Mouse (Mus musculus) kidney, adult 2 months (tissue): Measurements from ENCODE around the gene Abhd15. TPM values are rescaled to one million over a fixed set of nuclear protein-coding genes. Genes with fewer than 3 reads are reported as not detected.

ENCODE experiments used
- DNase-seq: peaks from one replicate; pipeline ENCODE4 v3.0.0; 2021
- H3K27ac ChIP-seq: fragments of 200-500 bp; 2 replicates; pipeline ENCODE4 v1.5.1; 2012; ENCODE audit warnings: low read depth, low read length, control low read depth, inconsistent platforms; ENCODE audit not compliant: insufficient read depth
- H3K27me3 ChIP-seq: fragments of 200-500 bp; replicated peaks from 2 replicates; pipeline ENCODE4 v1.6.1; 2012; ENCODE audit warnings: mild to moderate bottlenecking, moderate library complexity, low read length, inconsistent platforms; ENCODE audit not compliant: control insufficient read depth, insufficient read depth
- H3K36me3 ChIP-seq: fragments of 200-500 bp; 2 replicates; pipeline ENCODE4 v1.6.1; 2012; ENCODE audit warnings: mild to moderate bottlenecking, moderate library complexity, low read length, inconsistent platforms; ENCODE audit not compliant: control insufficient read depth, insufficient read depth
- H3K4me1 ChIP-seq: fragments of 200-500 bp; 2 replicates; pipeline ENCODE4 v1.6.1; 2011; ENCODE audit warnings: low read length; ENCODE audit not compliant: control insufficient read depth, insufficient read depth
- H3K4me3 ChIP-seq: fragments of 200-500 bp; 2 replicates; pipeline ENCODE4 v1.5.1; 2011; ENCODE audit warnings: mild to moderate bottlenecking, low read depth, low read length, control low read depth; ENCODE audit not compliant: insufficient read depth
- CTCF ChIP-seq: fragments of 200-500 bp; conservative IDR thresholded peaks from 2 replicates; pipeline ENCODE4 v1.5.1; 2011; ENCODE audit warnings: low read depth, mild to moderate bottlenecking, control low read depth, low read length, moderate library complexity, mixed read lengths; ENCODE audit not compliant: insufficient read depth, insufficient read length
- POLR2A ChIP-seq: fragments of 200-500 bp; IDR thresholded peaks from one replicate; pipeline ENCODE4 v1.6.1; 2011; ENCODE audit warnings: low read depth, low read length, control low read depth
- WGBS: fragments of 180-500 bp; shearing (Covaris S2); methylation state at CpG from one replicate; pipeline ENCODE4 v1.1.7; 2018; 5-methylcytosine and 5-hydroxymethylcytosine counted together
- polyA plus RNA-seq: library from polyadenylated mRNA; depleted of rRNA; stranded (reverse); fragments of >200 nt; gene quantifications from 2 replicates; pipeline ENCODE4 v1.2.3, GENCODE M21; 2012; rRNA removed

The Abhd15 gene
- polyA plus RNA-seq = 2.7 and 3.2 TPM in 2 replicates

DNA sequence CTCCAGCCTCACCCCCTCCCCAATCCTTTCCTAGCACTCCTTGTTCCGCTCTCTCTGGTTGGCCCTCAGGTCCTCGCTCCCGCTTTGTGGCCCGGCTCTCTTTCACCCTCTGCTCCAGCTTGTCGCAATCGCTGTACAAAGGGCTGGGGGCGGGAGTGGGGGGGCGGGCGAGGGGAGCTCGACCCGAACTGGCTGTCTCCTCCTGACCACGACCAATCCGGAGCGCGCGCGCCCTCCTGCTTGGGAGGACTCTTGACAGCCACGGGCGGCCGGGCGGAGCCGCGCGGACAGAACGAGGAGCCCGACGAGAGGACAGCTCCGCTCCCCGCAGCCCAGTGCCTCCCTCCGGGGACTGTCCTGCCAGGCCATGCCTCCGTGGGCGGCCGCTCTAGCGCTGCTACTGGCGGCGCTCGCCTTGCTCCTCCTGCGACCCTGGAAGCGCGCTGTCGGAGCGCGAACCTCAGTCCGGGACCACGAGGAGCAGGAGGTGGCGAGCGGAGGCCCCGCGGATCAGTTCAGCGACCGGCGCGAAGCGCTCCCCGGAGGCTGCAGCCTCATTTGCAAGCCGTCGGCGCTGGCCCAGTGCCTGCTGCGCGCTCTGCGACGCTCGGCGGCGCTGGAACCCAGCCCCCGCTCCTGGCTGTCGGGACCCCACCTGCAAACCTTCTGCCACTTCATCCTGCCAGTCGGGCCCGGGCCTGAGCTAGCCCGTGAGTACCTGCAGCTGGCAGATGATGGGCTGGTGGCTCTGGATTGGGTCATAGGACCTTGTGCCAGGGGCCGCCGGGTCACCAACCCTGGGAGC lies at the start of gene Abhd15:
TSS of gene Abhd15 (plus strand) at position 290 of the 805 bp plus-strand sequence.
- Histone ChIP-seq H3K4me3 (peak within 1 kb of the TSS; percentile 53), H3K27me3 (no peaks in the 10 kb centered on the region), H3K36me3 (no peaks in the 10 kb centered on the region), H3K4me1 (peaks cover 10% of the 10 kb centered on the region; the same call in 1 of the 2 replicates), H3K27ac (no peak within 1 kb of the TSS)
- TF ChIP-seq POLR2A = no peak
- no peak for TF ChIP-seq CTCF
- WGBS = 1% methylated on average over 72 of the region's 72 CpGs
- DNase-seq = peak; percentile 90

- DNase-seq = no peak
- Histone ChIP-seq H3K27ac (no peak overlapping the region), H3K4me3 (no peak overlapping the region), H3K27me3 (no peaks in the 10 kb centered on the region), H3K4me1 (peaks cover 5% of the 10 kb centered on the region; the same call in 1 of the 2 replicates), H3K36me3 (no peaks in the 10 kb centered on the region)
- TF ChIP-seq CTCF = no peak
- no peak for TF ChIP-seq POLR2A
- WGBS = 57% methylated on average over 9 of the region's 9 CpGs
Measured at GRCm38 (mm10) chr11:77466544-77466943, 48.4 kb upstream of the Abhd15 start.

DNA sequence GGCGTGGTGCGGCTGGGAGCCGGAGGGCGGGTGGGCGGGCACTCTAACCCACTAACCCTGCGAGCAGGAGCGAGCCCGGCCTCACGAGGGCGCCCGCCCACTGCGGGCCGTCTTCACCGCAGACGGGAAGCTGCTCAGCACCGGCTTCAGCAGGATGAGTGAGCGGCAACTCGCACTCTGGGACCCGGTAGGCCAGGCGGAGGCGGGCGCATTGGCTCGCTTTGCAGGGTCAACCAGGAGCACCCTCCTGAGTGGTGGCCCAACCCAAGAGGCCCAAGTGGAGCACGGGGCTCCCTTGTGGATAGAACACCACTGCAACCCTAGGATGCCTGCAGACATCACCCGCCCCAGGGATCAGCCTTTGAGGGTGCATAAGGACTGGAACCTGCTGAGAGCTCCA lies 47.8 kb upstream of the Abhd15 start:
- Histone ChIP-seq H3K4me1 (peaks cover under 1% of the 10 kb centered on the region; the same call in 1 of the 2 replicates), H3K27me3 (no peaks in the 10 kb centered on the region), H3K4me3 (no peak overlapping the region), H3K27ac (no peak overlapping the region), H3K36me3 (no peaks in the 10 kb centered on the region)
- 5% methylated on average over 25 of the region's 25 CpGs for WGBS
- peak; percentile 85 for DNase-seq
- TF ChIP-seq POLR2A = no peak
- peak; percentile 61 for TF ChIP-seq CTCF

DNA sequence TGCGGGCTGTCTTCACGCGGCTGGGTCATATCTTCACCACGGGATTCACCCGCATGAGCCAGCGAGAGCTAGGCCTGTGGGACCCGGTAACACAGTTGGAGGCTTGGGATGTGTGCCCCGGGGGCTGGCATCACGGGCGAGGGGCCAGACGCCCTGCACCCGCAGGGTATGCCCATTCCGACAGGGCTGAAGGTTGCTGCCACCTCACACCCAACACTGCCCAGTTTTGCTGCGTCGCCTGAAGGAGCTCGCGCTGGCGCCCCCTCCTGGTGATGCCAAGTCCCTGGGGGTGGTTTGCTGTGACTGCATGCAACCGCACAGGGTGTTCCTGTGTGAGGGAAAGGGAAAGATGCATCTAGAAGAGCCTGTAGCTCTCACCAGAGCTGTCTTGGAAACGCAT lies 47.1 kb upstream of the Abhd15 start:
- H3K27me3 ChIP-seq = no peaks in the 10 kb centered on the region
- H3K36me3 ChIP-seq = no peaks in the 10 kb centered on the region
- DNase-seq = peak; percentile 82
- WGBS = 11% methylated on average over 20 of the region's 20 CpGs
- no peak for TF ChIP-seq POLR2A
- peak; percentile 83 for TF ChIP-seq CTCF
- no peak overlapping the region for H3K27ac ChIP-seq
- no peak overlapping the region for H3K4me3 ChIP-seq
- no peaks in the 10 kb centered on the region for H3K4me1 ChIP-seq

DNA sequence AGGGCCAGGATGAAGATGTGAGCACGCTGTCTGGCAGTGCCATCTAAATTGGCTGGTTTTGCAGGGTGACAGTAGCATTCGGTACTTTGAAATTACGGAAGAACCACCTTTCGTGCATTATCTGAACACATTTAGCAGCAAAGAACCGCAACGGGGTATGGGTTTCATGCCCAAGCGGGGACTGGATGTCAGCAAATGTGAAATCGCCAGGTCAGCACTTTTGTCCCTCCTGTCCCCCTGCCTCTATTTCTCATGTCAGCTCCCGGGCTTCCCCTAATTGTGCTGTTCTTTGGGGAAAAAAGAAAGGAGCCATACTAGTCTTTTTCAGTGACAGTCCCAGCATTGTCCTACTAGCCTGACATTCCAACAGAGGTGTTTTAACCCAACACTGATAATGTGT lies 46.5 kb upstream of the Abhd15 start:
- Histone ChIP-seq H3K36me3 (no peaks in the 10 kb centered on the region), H3K4me1 (no peaks in the 10 kb centered on the region), H3K4me3 (no peak overlapping the region), H3K27me3 (no peaks in the 10 kb centered on the region), H3K27ac (no peak overlapping the region)
- DNase-seq = no peak
- TF ChIP-seq CTCF = no peak
- no peak for TF ChIP-seq POLR2A
- 90% methylated on average over 9 of the region's 9 CpGs for WGBS

GRCm38 (mm10) chr11:77471407-77471806 lies 43.5 kb upstream of the Abhd15 start:
- Histone ChIP-seq H3K4me3 (no peak overlapping the region), H3K27me3 (no peaks in the 10 kb centered on the region), H3K4me1 (no peaks in the 10 kb centered on the region), H3K36me3 (no peaks in the 10 kb centered on the region), H3K27ac (no peak overlapping the region)
- WGBS = 85% methylated on average over 29 of the region's 29 CpGs
- TF ChIP-seq CTCF (no peak), POLR2A (no peak)
- no peak for DNase-seq

- Histone ChIP-seq H3K4me3 (no peak overlapping the region), H3K4me1 (no peaks in the 10 kb centered on the region), H3K36me3 (no peaks in the 10 kb centered on the region), H3K27ac (no peak overlapping the region), H3K27me3 (no peaks in the 10 kb centered on the region)
- WGBS = 94% methylated on average over 16 of the region's 16 CpGs
- DNase-seq = no peak
- no peak for TF ChIP-seq POLR2A
- no peak for TF ChIP-seq CTCF
Measured at GRCm38 (mm10) chr11:77472775-77473174, 42.1 kb upstream of the Abhd15 start.
